Mouse (Mus musculus): ENCODE data around the gene Mcpt2. TPM values are rescaled to one million over a fixed set of nuclear protein-coding genes. Genes with fewer than 3 reads are reported as not detected.
"Not testable (repeated sequence)": the region's sequence is repeated elsewhere in the genome, so short reads cannot be mapped to it uniquely, and the experiment has no call there.

Mcpt2 gene
- polyA plus RNA-seq (2015; fragmentation: Nextera tagmentation; extraction: Ambion mirVana), result 0.13 TPM in 1 of 2 replicates, not detected in the other

DNA sequence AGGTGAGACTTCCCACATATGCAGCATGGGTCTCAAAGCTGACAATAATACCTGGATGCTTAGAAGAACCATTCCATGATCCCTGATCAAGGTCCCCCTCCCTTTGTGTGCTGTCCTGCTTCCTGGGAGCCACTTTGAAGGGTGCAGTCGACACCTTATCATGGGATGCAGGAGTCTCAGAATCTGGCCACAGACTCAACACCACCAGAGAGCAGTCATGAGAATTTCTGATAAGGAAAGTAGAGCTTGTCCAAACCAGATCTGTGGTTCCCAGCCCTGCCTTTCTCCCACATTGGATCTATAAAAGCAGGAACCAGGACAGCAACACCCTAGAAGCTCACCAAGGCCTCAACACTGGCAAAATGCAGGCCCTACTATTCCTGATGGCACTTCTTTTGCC lies at the start of gene Mcpt2:
TSS of gene Mcpt2 (plus strand) at position 250 of the 400 bp plus-strand sequence.
- H3K27me3 ChIP-seq (replicated peaks; ENCODE audit: insufficient read depth, low read length); H3K9ac ChIP-seq (replicated peaks; ENCODE audit: low read depth); DNase-seq (ENCODE audit: low spot score); H3K27ac ChIP-seq (ENCODE audit: low read length); H3K4me2 ChIP-seq (replicated peaks; ENCODE audit: low read depth, low read length); H3K9me3 ChIP-seq (ENCODE audit: low read length); H3K36me3 ChIP-seq (ENCODE audit: insufficient read depth, low read length); H3K4me1 ChIP-seq (ENCODE audit: insufficient read depth, low read depth, low read length); ATAC-seq; H3K4me3 ChIP-seq (ENCODE audit: low read depth, low read length): not testable (repeated sequence)
- 54% methylated on average over 1 of the region's 1 CpGs for WGBS

- Histone ChIP-seq H3K4me1 (ENCODE audit: insufficient read depth, low read depth, low read length) (no peaks in the 10 kb centered on the region), H3K36me3 (ENCODE audit: insufficient read depth, low read length) (no peaks in the 10 kb centered on the region), H3K27me3 (replicated peaks; ENCODE audit: insufficient read depth, low read length) (no peaks in the 10 kb centered on the region), H3K4me3 (ENCODE audit: low read depth, low read length) (no peak overlapping the region), H3K4me2 (replicated peaks; ENCODE audit: low read depth, low read length) (no peak overlapping the region), H3K9me3 (ENCODE audit: low read length) (no peaks in the 10 kb centered on the region), H3K9ac (replicated peaks; ENCODE audit: low read depth) (no peak overlapping the region), H3K27ac (ENCODE audit: low read length) (no peak overlapping the region)
- WGBS, result 47% methylated on average over 3 of the region's 3 CpGs
- ATAC-seq (no peak), DNase-seq (ENCODE audit: low spot score) (no peak)
- TF ChIP-seq EP300 (IDR thresholded peaks at IDR 0.05), result no peak
- no peak for TF ChIP-seq CTCF (IDR thresholded peaks at IDR 0.05)
Measured at GRCm38 (mm10) chr14:56013147-56013546, 28.7 kb upstream of the Mcpt2 start.

GRCm38 (mm10) chr14:56013924-56014323 lies 27.9 kb upstream of the Mcpt2 start:
- Histone ChIP-seq H3K4me1 (ENCODE audit: insufficient read depth, low read depth, low read length) (no peaks in the 10 kb centered on the region), H3K36me3 (ENCODE audit: insufficient read depth, low read length) (no peaks in the 10 kb centered on the region), H3K27me3 (replicated peaks; ENCODE audit: insufficient read depth, low read length) (no peaks in the 10 kb centered on the region), H3K27ac (ENCODE audit: low read length) (no peak overlapping the region), H3K9ac (replicated peaks; ENCODE audit: low read depth) (no peak overlapping the region), H3K4me2 (replicated peaks; ENCODE audit: low read depth, low read length) (no peak overlapping the region), H3K4me3 (ENCODE audit: low read depth, low read length) (no peak overlapping the region), H3K9me3 (ENCODE audit: low read length) (no peaks in the 10 kb centered on the region)
- no peak for DNase-seq (ENCODE audit: low spot score)
- 88% methylated on average over 2 of the region's 2 CpGs for WGBS
- ATAC-seq, result no peak
- TF ChIP-seq EP300 (IDR thresholded peaks at IDR 0.05) (no peak), CTCF (IDR thresholded peaks at IDR 0.05) (no peak)

- H3K9ac ChIP-seq (replicated peaks; ENCODE audit: low read depth); H3K4me1 ChIP-seq (ENCODE audit: insufficient read depth, low read depth, low read length); H3K4me3 ChIP-seq (ENCODE audit: low read depth, low read length); DNase-seq (ENCODE audit: low spot score); H3K36me3 ChIP-seq (ENCODE audit: insufficient read depth, low read length); ATAC-seq; H3K27ac ChIP-seq (ENCODE audit: low read length); H3K27me3 ChIP-seq (replicated peaks; ENCODE audit: insufficient read depth, low read length); H3K9me3 ChIP-seq (ENCODE audit: low read length); H3K4me2 ChIP-seq (replicated peaks; ENCODE audit: low read depth, low read length): not testable (repeated sequence)
- 74% methylated on average over 3 of the region's 3 CpGs for WGBS
Measured at GRCm38 (mm10) chr14:56017671-56018070, 24.2 kb upstream of the Mcpt2 start, which contains the start of gene Mcpt1. Mcpt1 (plus strand) TSS chr14:56017971.

- TF ChIP-seq CTCF (IDR thresholded peaks at IDR 0.05), result no peak
- TF ChIP-seq EP300 (IDR thresholded peaks at IDR 0.05), result no peak
- no peak overlapping the region for H3K27ac ChIP-seq (ENCODE audit: low read length)
Measured at GRCm38 (mm10) chr14:56019446-56019845, 22.4 kb upstream of the Mcpt2 start.

GRCm38 (mm10) chr14:56021305-56021704 lies 20.5 kb upstream of the Mcpt2 start:
- WGBS, result 50% methylated on average over 3 of the region's 4 CpGs
- not testable (repeated sequence) for ATAC-seq; H3K36me3 ChIP-seq (ENCODE audit: insufficient read depth, low read length); H3K27me3 ChIP-seq (replicated peaks; ENCODE audit: insufficient read depth, low read length); H3K4me3 ChIP-seq (ENCODE audit: low read depth, low read length); H3K4me1 ChIP-seq (ENCODE audit: insufficient read depth, low read depth, low read length); H3K27ac ChIP-seq (ENCODE audit: low read length); H3K9ac ChIP-seq (replicated peaks; ENCODE audit: low read depth); H3K9me3 ChIP-seq (ENCODE audit: low read length); H3K4me2 ChIP-seq (replicated peaks; ENCODE audit: low read depth, low read length); DNase-seq (ENCODE audit: low spot score)

More at GRCm38 (mm10) chr14:56019446-56019845, 22.4 kb upstream of the Mcpt2 start:
- no peak overlapping the region for H3K4me3 ChIP-seq (ENCODE audit: low read depth, low read length)
- no peak overlapping the region for H3K4me2 ChIP-seq (replicated peaks; ENCODE audit: low read depth, low read length)
- no peaks in the 10 kb centered on the region for H3K9me3 ChIP-seq (ENCODE audit: low read length)
- H3K4me1 ChIP-seq (ENCODE audit: insufficient read depth, low read depth, low read length), result no peaks in the 10 kb centered on the region
- no peaks in the 10 kb centered on the region for H3K36me3 ChIP-seq (ENCODE audit: insufficient read depth, low read length)
- 53% methylated on average over 1 of the region's 1 CpGs for WGBS
- H3K9ac ChIP-seq (replicated peaks; ENCODE audit: low read depth), result no peak overlapping the region
- no peaks in the 10 kb centered on the region for H3K27me3 ChIP-seq (replicated peaks; ENCODE audit: insufficient read depth, low read length)
- ATAC-seq (no peak), DNase-seq (ENCODE audit: low spot score) (no peak)

DNA sequence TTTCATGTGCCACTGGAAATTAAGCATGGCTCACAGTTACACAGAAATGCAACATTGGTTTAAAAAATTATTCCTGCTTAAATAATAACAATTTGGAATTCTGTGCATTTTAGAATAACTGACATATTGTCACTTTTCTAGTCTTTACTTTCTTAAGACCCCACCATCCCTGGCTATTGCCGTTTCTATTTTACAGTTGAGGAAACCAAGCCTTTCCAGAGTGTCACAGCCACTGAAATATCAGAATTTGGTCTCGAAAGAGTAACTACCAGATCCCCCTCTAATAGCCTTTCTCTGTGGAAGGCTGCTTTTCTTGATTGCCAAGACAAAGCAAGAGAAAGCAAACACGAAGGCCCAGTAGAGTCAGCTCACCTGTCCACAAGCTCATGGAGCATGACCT lies 11.4 kb upstream of the Mcpt2 start, which contains the start of gene Mcpt9:
TSS of gene Mcpt9 (minus strand) at position 101 of the 400 bp plus-strand sequence.
- not testable (repeated sequence) for DNase-seq (ENCODE audit: low spot score); H3K4me2 ChIP-seq (replicated peaks; ENCODE audit: low read depth, low read length); ATAC-seq; H3K27ac ChIP-seq (ENCODE audit: low read length); H3K4me1 ChIP-seq (ENCODE audit: insufficient read depth, low read depth, low read length); H3K27me3 ChIP-seq (replicated peaks; ENCODE audit: insufficient read depth, low read length); H3K36me3 ChIP-seq (ENCODE audit: insufficient read depth, low read length); H3K9ac ChIP-seq (replicated peaks; ENCODE audit: low read depth); H3K9me3 ChIP-seq (ENCODE audit: low read length); H3K4me3 ChIP-seq (ENCODE audit: low read depth, low read length)
- WGBS, result 60% methylated on average over 3 of the region's 3 CpGs
